Mouse (Mus musculus): ENCODE data around the gene Taf15.

DNA sequence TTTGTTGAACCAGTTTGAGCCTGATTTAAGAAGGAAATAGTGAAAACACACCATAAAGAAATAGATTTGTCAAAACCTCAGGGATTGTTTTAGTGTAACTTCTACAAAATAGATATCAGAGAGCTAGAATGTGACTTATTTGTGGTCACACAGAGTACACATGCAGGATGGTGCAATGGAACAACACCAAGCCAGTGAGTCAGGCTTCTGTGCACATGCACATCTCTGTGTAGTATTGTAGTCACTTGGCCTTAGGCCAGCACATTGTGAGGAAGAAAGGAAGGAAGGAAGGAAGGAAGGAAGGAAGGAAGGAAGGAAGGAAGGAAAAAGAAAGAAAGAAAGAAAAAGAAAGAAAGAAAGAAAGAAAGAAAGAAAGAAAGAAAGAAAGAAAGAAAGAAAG lies 44.3 kb downstream of the Taf15 start:
- no peak for TF ChIP-seq CTCF (conservative IDR thresholded peaks at IDR 0.05; ENCODE audit: insufficient read depth, insufficient read length, low read depth, low read length)
- TF ChIP-seq POLR2A (IDR thresholded peaks at IDR 0.05; ENCODE audit: low read depth, low read length), result no peak

Data from kidney, adult 2 months (tissue).